Mouse (Mus musculus): ENCODE results near the gene Gsn. TPM values are rescaled to one million over a fixed set of nuclear protein-coding genes. Genes with fewer than 3 reads are reported as not detected.

Gsn gene
- polyA plus RNA-seq, 1 experiment from 2014 or later = 13.3 TPM

DNA sequence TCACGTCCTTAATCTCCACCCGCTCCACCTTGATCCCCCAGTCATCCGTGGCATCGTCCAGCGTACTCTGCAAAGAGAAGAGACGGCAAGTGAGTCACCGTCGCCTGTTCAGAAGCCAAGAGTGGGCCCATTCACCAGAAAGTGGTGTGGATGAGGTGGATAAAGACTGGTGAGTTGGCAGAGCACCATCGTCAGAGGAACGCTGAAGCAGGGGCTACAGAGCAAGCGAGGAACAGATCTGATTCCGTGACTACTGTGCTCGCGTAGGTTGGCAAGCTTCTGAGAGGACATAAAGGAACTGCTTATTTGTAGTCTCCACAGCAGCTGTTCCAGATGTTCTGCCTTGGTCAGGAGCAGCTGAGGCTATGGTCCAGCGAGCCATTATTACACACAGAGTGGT lies 64.2 kb downstream of the Gsn start:
- Histone ChIP-seq H3K27ac (no peak overlapping the region), H3K4me2 (no peak overlapping the region), H3K27me3 (no peaks in the 10 kb centered on the region), H3K4me3 (no peak overlapping the region), H3K9ac (no peak overlapping the region), H3K9me3 (replicated peaks) (no peaks in the 10 kb centered on the region), H3K4me1 (peaks cover 13% of the 10 kb centered on the region), H3K36me3 (ENCODE audit: poor library complexity, severe bottlenecking) (no peaks in the 10 kb centered on the region)
- no peak for ATAC-seq
- 90% methylated on average over 15 of the region's 15 CpGs for WGBS

DNA sequence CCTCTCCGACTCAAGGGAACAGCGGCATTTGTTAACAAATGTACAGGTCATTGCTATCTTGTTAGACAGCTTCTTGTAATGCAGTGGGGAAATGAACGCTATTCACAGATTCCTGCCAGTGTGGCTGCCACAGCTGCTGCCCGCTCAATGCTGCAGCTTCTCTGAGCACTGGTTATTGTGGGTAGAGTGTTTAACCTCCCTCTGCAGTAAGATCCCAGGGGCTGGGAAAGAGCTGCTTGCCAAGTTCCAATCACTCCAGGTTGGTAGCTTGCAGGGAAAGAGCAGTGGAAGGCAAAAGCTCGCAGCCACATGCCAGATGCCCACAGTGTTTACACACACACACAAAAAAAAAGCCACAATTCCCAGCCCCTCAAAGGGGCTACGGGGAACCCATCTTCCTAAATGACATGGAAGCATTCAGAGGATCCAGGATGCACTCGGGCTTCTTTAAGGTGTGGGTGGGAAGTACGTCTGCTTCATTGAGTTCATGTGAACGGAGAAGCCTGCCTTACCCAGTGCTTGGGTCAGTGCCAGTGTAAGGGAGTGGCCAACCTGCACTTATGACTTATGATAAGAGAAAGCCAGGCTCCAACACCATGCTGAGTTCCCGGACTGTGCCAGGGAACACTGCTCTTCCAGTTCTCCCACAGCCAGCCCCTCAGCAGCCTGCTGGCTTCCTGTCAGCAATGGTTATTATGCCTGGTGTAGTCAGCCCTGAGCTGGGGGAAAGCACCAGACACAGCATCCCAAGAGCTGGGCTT lies 66.4 kb downstream of the Gsn start:
- ATAC-seq = peak; percentile 45; the same call in 1 of the 2 replicates
- WGBS = 52% methylated on average over 10 of the region's 10 CpGs
- H3K4me3 ChIP-seq = no peak overlapping the region
- H3K4me1 ChIP-seq = peaks cover 13% of the 10 kb centered on the region
- no peaks in the 10 kb centered on the region for H3K36me3 ChIP-seq (ENCODE audit: poor library complexity, severe bottlenecking)
- H3K9me3 ChIP-seq (replicated peaks) = no peaks in the 10 kb centered on the region
- peak overlapping the region; percentile 45; the same call in 1 of the 2 replicates for H3K27ac ChIP-seq
- H3K9ac ChIP-seq = no peak overlapping the region; the same call in 1 of the 2 replicates
- H3K27me3 ChIP-seq = no peaks in the 10 kb centered on the region
- H3K4me2 ChIP-seq = no peak overlapping the region

DNA sequence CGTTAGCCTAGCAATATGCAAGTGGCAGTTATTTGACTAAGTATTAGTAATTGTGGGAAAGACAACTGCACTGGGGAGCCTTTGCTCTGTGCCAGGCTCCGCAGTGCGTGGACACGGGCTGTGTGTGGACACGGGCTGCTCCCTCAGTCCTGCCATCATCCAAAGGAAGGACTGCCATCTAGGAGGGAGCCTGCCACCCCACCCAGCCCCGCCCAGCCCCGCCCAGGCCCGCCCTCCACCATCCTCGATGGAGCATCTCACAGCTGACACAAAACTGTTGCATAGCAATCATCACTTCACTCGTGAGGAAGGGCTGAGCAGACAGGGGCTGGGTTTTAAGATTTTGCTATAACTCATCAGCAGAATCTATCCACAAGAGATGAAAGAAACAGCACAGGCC lies 69.8 kb downstream of the Gsn start:
- Histone ChIP-seq H3K27me3 (no peaks in the 10 kb centered on the region), H3K36me3 (ENCODE audit: poor library complexity, severe bottlenecking) (no peaks in the 10 kb centered on the region), H3K4me2 (no peak overlapping the region), H3K9ac (no peak overlapping the region), H3K27ac (no peak overlapping the region), H3K9me3 (replicated peaks) (no peaks in the 10 kb centered on the region), H3K4me1 (peaks cover 13% of the 10 kb centered on the region), H3K4me3 (no peak overlapping the region)
- whole genome bisulfite sequencing = 66% methylated on average over 10 of the region's 10 CpGs
- no peak for ATAC-seq

DNA sequence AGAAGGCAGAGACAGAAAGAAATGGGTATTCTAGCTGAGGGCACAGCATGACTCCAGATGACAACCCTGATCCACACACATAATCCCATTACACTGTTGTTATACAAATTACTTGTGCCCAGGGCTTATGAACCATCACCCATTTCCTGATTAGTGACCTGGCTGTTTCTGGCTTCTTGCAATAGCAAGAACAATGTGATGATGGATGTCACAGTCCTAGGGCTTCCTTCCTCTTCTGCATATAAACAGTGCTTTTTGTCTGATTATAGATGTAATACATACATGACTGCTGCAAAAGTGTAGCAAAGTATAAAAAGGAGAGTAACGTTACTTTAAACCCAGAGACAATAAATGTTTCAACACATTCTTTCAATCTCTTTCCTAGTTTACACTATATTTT lies 70.8 kb downstream of the Gsn start:
- 77% methylated on average over 1 of the region's 1 CpGs for WGBS
- peaks cover 10% of the 10 kb centered on the region for H3K4me1 ChIP-seq
- no peaks in the 10 kb centered on the region for H3K36me3 ChIP-seq (ENCODE audit: poor library complexity, severe bottlenecking)
- H3K4me2 ChIP-seq = no peak overlapping the region
- H3K27me3 ChIP-seq = no peaks in the 10 kb centered on the region
- no peak overlapping the region for H3K4me3 ChIP-seq
- no peaks in the 10 kb centered on the region for H3K9me3 ChIP-seq (replicated peaks)
- no peak for ATAC-seq
- no peak overlapping the region for H3K9ac ChIP-seq
- H3K27ac ChIP-seq = no peak overlapping the region

DNA sequence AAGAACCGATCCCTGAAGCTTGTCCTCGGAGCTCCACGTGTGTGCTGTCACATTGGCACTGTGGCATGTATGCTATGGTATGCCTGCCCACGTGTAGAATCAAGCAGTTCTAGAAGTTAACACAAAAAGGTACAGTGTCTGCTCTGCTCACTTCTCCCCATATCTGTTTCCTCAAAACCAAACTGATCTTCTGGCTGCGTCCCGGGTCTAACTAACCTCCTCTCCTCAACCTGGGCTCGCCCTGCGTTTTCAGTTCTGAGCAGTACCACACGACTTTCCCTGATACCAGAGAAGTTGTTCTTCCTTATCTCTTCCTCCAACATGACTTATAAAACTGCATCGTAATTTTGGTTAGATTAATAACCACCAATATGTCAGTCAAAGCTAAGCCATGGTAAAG lies 71.4 kb downstream of the Gsn start:
- H3K4me1 ChIP-seq = peaks cover 5% of the 10 kb centered on the region
- no peak overlapping the region for H3K4me2 ChIP-seq
- H3K27me3 ChIP-seq = no peaks in the 10 kb centered on the region
- H3K4me3 ChIP-seq = no peak overlapping the region
- WGBS = 66% methylated on average over 10 of the region's 10 CpGs
- no peak overlapping the region for H3K9ac ChIP-seq
- no peaks in the 10 kb centered on the region for H3K36me3 ChIP-seq (ENCODE audit: poor library complexity, severe bottlenecking)
- H3K27ac ChIP-seq = no peak overlapping the region
- no peak for ATAC-seq
- H3K9me3 ChIP-seq (replicated peaks) = no peaks in the 10 kb centered on the region

DNA sequence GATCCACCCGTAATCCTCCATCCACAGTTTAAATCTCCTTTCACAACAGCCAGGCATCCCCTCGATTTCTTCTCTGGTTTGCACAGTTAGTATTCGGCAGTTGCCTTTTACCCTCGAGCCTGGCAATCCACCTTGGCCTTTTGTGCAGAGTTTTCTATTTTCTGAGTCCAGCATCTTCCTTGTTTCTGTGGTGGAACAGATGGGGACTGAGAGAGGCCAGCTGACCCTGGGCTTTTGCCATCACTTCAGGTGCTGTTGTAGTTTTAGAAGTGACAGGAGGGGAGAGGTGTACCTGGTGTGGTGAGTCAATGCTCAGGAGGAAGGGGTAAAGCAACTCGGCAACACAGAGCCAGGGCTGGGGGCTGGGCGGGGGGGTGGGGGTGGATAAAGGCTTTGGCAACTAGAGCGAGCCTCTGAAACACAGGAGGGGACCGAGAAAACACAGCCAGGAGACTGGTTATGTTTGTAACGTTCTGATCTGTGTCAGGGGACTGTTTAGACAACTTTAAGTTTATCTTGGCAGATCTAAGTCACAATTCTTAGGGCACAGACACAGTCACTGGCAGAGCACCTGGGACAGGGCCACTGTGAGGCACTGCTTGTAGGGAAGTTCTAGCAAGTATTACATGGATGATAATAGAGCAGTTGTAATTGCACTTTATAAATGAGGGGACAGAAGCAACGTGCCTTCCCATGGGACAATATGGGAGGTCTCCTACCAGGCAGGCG lies 72.0 kb downstream of the Gsn start:
- no peak for ATAC-seq
- H3K27me3 ChIP-seq = no peaks in the 10 kb centered on the region
- WGBS = 32% methylated on average over 11 of the region's 11 CpGs

DNA sequence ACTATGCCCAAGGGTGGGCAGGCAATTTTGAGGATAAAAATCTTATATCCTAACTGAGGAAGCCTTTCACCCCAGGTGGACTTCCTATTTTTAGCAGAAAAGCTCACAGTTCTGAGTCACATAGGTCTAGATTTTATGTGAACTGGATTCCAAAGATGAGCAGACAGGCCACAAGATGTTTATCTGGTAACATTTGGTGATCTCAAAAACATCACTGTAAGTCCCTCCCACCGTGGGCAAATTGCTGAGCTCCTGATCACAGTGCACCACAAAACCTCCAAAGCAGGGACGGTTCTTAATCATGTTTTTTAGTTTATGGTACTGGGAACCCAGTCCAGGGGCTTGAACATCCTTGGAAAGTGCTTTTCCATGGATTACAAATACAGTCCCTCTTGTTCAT lies 72.9 kb downstream of the Gsn start:
- H3K4me1 ChIP-seq = no peaks in the 10 kb centered on the region
- no peak overlapping the region for H3K27ac ChIP-seq
- H3K9me3 ChIP-seq (replicated peaks) = no peaks in the 10 kb centered on the region
- WGBS = 87% methylated on average over 2 of the region's 2 CpGs
- no peak overlapping the region for H3K4me2 ChIP-seq
- no peaks in the 10 kb centered on the region for H3K36me3 ChIP-seq (ENCODE audit: poor library complexity, severe bottlenecking)
- no peak overlapping the region for H3K9ac ChIP-seq
- ATAC-seq = no peak
- H3K4me3 ChIP-seq = no peak overlapping the region
- H3K27me3 ChIP-seq = no peaks in the 10 kb centered on the region

More for the DNA sequence above, 72.0 kb downstream of the Gsn start:
- Histone ChIP-seq H3K9me3 (replicated peaks) (no peaks in the 10 kb centered on the region), H3K9ac (no peak overlapping the region), H3K27ac (no peak overlapping the region), H3K36me3 (ENCODE audit: poor library complexity, severe bottlenecking) (no peaks in the 10 kb centered on the region), H3K4me3 (no peak overlapping the region), H3K4me1 (no peaks in the 10 kb centered on the region), H3K4me2 (no peak overlapping the region)

DNA sequence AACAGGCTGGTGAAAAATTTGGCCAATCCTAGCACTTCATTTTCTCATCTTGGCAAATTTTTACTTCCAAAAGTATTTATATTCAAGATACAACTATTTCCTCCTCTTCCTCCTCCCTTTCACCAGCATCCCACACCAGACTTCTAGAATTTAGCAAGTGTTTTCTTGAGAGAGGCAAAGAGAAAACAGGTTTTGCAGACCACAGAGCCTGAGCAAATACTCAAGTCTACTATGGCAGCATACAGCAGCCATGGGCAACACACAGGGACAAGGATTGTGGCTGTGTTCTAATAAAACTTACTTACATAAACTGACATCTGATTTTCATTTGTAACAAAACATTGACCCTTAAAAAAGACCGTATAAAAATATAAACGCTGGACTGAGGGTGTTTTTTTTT lies 75.0 kb downstream of the Gsn start:
- Histone ChIP-seq H3K9ac (no peak overlapping the region), H3K36me3 (ENCODE audit: poor library complexity, severe bottlenecking) (no peaks in the 10 kb centered on the region), H3K4me2 (no peak overlapping the region), H3K27me3 (no peaks in the 10 kb centered on the region), H3K4me1 (peaks cover 8% of the 10 kb centered on the region), H3K9me3 (replicated peaks) (no peaks in the 10 kb centered on the region), H3K4me3 (no peak overlapping the region), H3K27ac (no peak overlapping the region)
- no peak for ATAC-seq
- WGBS = 88% methylated on average over 2 of the region's 2 CpGs

DNA sequence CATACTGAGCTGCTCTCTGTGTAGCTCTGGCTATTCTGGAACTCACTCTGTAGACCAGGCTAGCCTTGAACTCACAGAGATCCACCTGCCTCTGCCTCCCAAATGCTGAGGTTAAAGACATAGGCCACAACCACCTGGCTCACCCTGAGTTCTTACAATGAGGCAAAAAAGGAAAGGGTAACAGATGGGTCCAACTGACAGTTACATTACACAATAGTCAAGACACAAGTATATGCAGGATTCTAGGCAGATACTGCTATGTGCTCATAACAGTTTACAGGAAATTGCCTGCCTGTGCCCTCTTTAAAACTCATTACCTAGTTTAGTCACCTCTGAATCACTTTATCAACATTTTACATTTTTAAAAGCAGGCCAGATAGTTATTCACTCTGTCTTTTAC lies 77.5 kb downstream of the Gsn start:
- H3K9me3 ChIP-seq (replicated peaks) = no peaks in the 10 kb centered on the region
- H3K4me1 ChIP-seq = peaks cover 17% of the 10 kb centered on the region
- H3K36me3 ChIP-seq (ENCODE audit: poor library complexity, severe bottlenecking) = no peaks in the 10 kb centered on the region
- H3K27ac ChIP-seq = no peak overlapping the region
- no peak for ATAC-seq
- no peak overlapping the region for H3K9ac ChIP-seq
- H3K27me3 ChIP-seq = no peaks in the 10 kb centered on the region
- no peak overlapping the region for H3K4me2 ChIP-seq
- no peak overlapping the region for H3K4me3 ChIP-seq

DNA sequence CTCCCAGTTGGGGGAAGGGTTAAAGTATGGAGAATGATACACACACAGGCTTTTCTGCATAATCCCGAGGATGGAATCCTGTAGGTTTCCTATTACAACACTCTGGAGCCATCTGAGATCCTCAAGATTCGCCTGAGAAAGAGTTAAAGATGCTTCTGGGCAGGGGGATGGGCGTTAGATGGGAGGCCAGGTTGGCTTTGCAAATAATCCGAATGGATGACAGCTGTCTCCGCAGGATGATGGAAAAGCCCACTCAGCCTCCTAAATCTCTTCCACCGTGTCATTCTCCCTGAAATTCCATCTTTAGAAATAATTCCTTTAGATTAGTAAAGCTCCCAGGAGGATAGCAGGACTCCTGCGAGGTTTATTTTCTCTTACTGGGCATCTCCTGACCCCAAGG lies 79.4 kb downstream of the Gsn start:
- Histone ChIP-seq H3K4me3 (peak overlapping the region; percentile 67), H3K4me1 (peaks cover 17% of the 10 kb centered on the region)
- 5% methylated on average over 7 of the region's 7 CpGs for WGBS

DNA sequence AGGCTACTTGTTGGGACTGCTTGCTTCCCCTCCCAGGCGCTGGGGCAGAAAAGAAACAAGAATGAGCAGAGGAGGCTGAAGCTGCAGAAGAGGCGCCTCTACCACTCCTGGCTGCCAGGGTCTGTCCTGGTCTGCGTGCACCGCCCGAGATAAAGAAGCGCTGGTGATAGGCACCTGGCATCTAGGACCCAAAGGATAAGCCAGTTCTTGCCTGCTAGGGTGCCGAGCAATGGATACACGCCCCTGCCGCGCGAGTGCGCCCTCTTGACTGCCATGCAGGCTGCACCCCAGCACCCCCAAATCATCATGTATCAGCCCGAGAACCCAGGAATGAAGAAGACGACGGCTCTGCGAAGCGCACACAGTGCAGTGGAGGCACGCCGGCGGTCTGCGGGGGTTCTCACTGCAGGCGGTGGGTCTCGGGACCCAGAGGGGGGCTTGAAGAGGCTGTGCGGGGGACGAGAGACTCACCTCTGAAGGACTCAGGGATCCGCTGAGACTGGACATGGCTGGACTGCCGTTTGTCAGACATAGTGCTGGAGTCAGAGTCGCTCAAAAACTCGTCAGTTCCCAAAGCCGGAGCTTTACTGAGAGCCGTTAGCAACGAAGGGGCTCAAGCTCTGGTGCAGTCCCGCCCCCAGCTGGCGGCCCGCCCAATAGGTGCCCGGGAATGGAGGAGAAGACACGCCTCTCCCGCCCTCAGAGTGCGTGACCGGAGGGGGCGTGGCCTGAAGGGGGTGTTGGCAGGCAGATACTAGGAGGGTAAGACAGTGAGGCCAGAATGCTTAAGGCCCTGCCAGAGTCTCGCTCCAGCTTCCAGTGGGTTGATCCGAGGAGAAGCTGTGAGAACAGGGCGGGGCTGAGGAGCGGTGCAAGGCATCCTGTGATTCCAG lies 80.5 kb downstream of the Gsn start, which contains the start of gene Stom:
Stom (minus strand) TSS at position 589 of the 893 bp plus-strand sequence.
- Histone ChIP-seq H3K9me3 (replicated peaks) (no peaks in the 10 kb centered on the region), H3K4me2 (peak within 1 kb of the TSS; percentile 96), H3K4me3 (peak within 1 kb of the TSS; percentile 67), H3K4me1 (peaks cover 17% of the 10 kb centered on the region), H3K36me3 (ENCODE audit: poor library complexity, severe bottlenecking) (no peaks in the 10 kb centered on the region), H3K27me3 (no peaks in the 10 kb centered on the region), H3K9ac (peak within 1 kb of the TSS; percentile 72), H3K27ac (peak within 1 kb of the TSS; percentile 65)
- ATAC-seq = peak; percentile 98
- WGBS = under 1% methylated on average over 45 of the region's 45 CpGs

More for the DNA sequence above, 79.4 kb downstream of the Gsn start:
- peak overlapping the region; percentile 72; the same call in 1 of the 2 replicates for H3K9ac ChIP-seq
- H3K27me3 ChIP-seq = no peaks in the 10 kb centered on the region
- H3K27ac ChIP-seq = no peak overlapping the region
- ATAC-seq = no peak
- H3K4me2 ChIP-seq = peak overlapping the region; percentile 96
- no peaks in the 10 kb centered on the region for H3K9me3 ChIP-seq (replicated peaks)
- H3K36me3 ChIP-seq (ENCODE audit: poor library complexity, severe bottlenecking) = no peaks in the 10 kb centered on the region

DNA sequence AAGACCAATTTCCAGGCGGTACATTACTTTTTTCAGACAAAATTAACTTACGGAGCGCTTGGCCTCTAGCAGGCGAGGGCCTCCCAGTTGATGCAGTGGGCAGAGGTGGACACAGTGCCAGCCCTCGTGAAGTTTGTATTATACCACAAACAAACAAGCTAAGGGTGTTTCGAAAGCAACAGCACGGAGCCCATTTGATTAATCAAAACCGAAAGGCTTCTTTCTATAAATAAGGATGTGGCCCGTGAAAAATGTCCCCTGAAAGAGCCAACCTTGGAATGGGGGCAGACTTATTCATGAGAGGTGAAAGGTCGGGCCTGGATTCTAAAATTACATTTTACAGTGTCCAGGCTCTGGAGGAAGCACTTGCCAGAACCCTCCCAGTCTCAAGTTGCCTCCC lies 81.2 kb downstream of the Gsn start:
- Histone ChIP-seq H3K4me2 (peak overlapping the region; percentile 96), H3K4me1 (peaks cover 17% of the 10 kb centered on the region), H3K9ac (peak overlapping the region; percentile 72), H3K27me3 (no peaks in the 10 kb centered on the region), H3K36me3 (ENCODE audit: poor library complexity, severe bottlenecking) (no peaks in the 10 kb centered on the region), H3K27ac (peak overlapping the region; percentile 12; the same call in 1 of the 2 replicates), H3K4me3 (peak overlapping the region; percentile 67), H3K9me3 (replicated peaks) (no peaks in the 10 kb centered on the region)
- 45% methylated on average over 10 of the region's 10 CpGs for WGBS
- ATAC-seq = no peak

Data from forebrain, embryonic 13.5 days (tissue).